8 mouse cellular contexts compared by ENCODE assay signal in genomic region chr17:83997778-83998177, GRCm38 (mm10).
DNase-seq lines count a peak whose midpoint lies in the region; ATAC-seq and TF ChIP-seq lines count a peak whose summit lies in the region.

No protein-coding gene starts in this region.

- no peaks in the 10 kb centered on the region for H3K36me3 ChIP-seq in kidney, embryonic 14.5 days (ENCODE audit: control insufficient read depth, insufficient read depth, low read length)
- no peaks in the 10 kb centered on the region for H3K36me3 ChIP-seq in liver, embryonic 11.5 days (ENCODE audit: control insufficient read depth, insufficient read depth, low read length)

- peak; percentile 18; the same call in 1 of the 2 replicates for TF ChIP-seq CTCF in embryonic fibroblast, embryonic 13.5 days (IDR thresholded peaks at IDR 0.05; ENCODE audit: borderline replicate concordance, insufficient read depth, low read length)

- H3K27ac ChIP-seq in embryonic fibroblast, embryonic 13.5 days (ENCODE audit: insufficient read depth, low read length): no peak overlapping the region
- peak overlapping the region; percentile 80; the same call in 1 of the 2 replicates for H3K27ac ChIP-seq in kidney, embryonic 14.5 days (ENCODE audit: low read depth, low read length)
- H3K27ac ChIP-seq in liver, embryonic 11.5 days (ENCODE audit: low read depth, low read length): peak overlapping the region; percentile 3; the same call in 1 of the 2 replicates

- H3K4me3 ChIP-seq in embryonic fibroblast, embryonic 13.5 days (ENCODE audit: insufficient read depth, low read length): no peak overlapping the region
- H3K4me3 ChIP-seq in kidney, embryonic 14.5 days (ENCODE audit: low read length): no peak overlapping the region
- no peak overlapping the region for H3K4me3 ChIP-seq in liver, embryonic 11.5 days (ENCODE audit: low read depth, low read length)

- no peak for TF ChIP-seq POLR2A in embryonic fibroblast, embryonic 13.5 days (IDR thresholded peaks at IDR 0.05; ENCODE audit: low read depth, low read length)

- no peaks in the 10 kb centered on the region for H3K9me3 ChIP-seq in kidney, embryonic 14.5 days (ENCODE audit: control insufficient read depth, low read length)
- H3K9me3 ChIP-seq in liver, embryonic 11.5 days (ENCODE audit: control insufficient read depth, low read length): no peaks in the 10 kb centered on the region

- H3K9ac ChIP-seq in kidney, embryonic 14.5 days (ENCODE audit: low read depth, low read length): no peak overlapping the region
- no peak overlapping the region for H3K9ac ChIP-seq in liver, embryonic 11.5 days (ENCODE audit: low read depth, low read length)

- H3K27me3 ChIP-seq in kidney, embryonic 14.5 days (ENCODE audit: control insufficient read depth, insufficient read depth, low read length): no peaks in the 10 kb centered on the region
- no peaks in the 10 kb centered on the region for H3K27me3 ChIP-seq in liver, embryonic 11.5 days (replicated peaks; ENCODE audit: control insufficient read depth, insufficient read depth, low read length)

- no peak for ATAC-seq in kidney, embryonic 14.5 days (ENCODE audit: low FRiP score, low TSS enrichment)
- no peak for ATAC-seq in liver, embryonic 11.5 days (replicated peaks; ENCODE audit: low FRiP score)

- DNase-seq in cerebellum, adult 18-20 months: peak; percentile 23 to 28
- no peak for DNase-seq in cerebellum, adult 11 months
- peak; percentile 64 for DNase-seq in NIH3T3 (ENCODE audit: low read depth)
- DNase-seq in liver, embryonic 11.5 days (ENCODE audit: low spot score): no peak
- peak; percentile 60 for DNase-seq in right cerebral cortex, postnatal 14 days
- DNase-seq in urinary bladder, adult 18-20 months (ENCODE audit: low spot score in 2 of 2): peak; percentile 76 to 86

- no peak overlapping the region for H3K4me2 ChIP-seq in kidney, embryonic 14.5 days (replicated peaks; ENCODE audit: low read depth, low read length)
- no peak overlapping the region for H3K4me2 ChIP-seq in liver, embryonic 11.5 days

- H3K4me1 ChIP-seq in embryonic fibroblast, embryonic 13.5 days (ENCODE audit: control insufficient read depth, insufficient read depth, low read length): peaks cover 7% of the 10 kb centered on the region
- H3K4me1 ChIP-seq in kidney, embryonic 14.5 days (ENCODE audit: control insufficient read depth, insufficient read depth, low read length): 0 out of 2 replicates have a peak, but pooled peaks cover 6% of the 10 kb centered on the region
- H3K4me1 ChIP-seq in liver, embryonic 11.5 days (replicated peaks; ENCODE audit: control insufficient read depth, insufficient read depth, low read length): peaks cover 2% of the 10 kb centered on the region

- 82% methylated on average over 11 of the region's 11 CpGs for WGBS in kidney, embryonic 14.5 days
- WGBS in liver, embryonic 11.5 days: 80% methylated on average over 11 of the region's 11 CpGs

Comparison
In these comparisons a context has a peak if more than half of its experiments do, and no peak if none do; other contexts are left out.
1. DNase-seq: peak in cerebellum, adult 18-20 months (2 of 2), NIH3T3 (single experiment), right cerebral cortex, postnatal 14 days (single experiment) and urinary bladder, adult 18-20 months (2 of 2); none in cerebellum, adult 11 months (single experiment) and liver, embryonic 11.5 days (single experiment).